Mouse (Mus musculus) forebrain, embryonic 15.5 days (tissue): ENCODE measurements at regions not wholly inside any gene's neighbourhood (a gene's known extent, or its start where the extent isn't known, plus 50 kb on each side); places are given as distances from the start of the nearest gene placed in this dataset.
A peak's percentile ranks its signal among the peaks of the same experiment; 100 is the strongest.

Experiments used
- ATAC-seq: fragments of 200-750 bp; cut with Nextera tagmentation; replicated peaks from 2 replicates; pipeline ENCODE4 v1.8.0; 2017; ENCODE audit warnings: mild to moderate bottlenecking, moderate TSS enrichment, moderate library complexity
- H3K27ac ChIP-seq: fragments of 300-500 bp; sonication (generic); replicated peaks from 2 replicates; pipeline ENCODE4 v1.5.1; 2015; ENCODE audit warnings: mild to moderate bottlenecking, inconsistent platforms
- H3K27me3 ChIP-seq: fragments of 300-500 bp; sonication (generic); 2 replicates; pipeline ENCODE4 v1.6.1; 2015; ENCODE audit warnings: inconsistent platforms
- H3K36me3 ChIP-seq: fragments of 300-500 bp; sonication (generic); 2 replicates; pipeline ENCODE4 v1.6.1; 2015; ENCODE audit warnings: mild to moderate bottlenecking, inconsistent platforms
- H3K4me1 ChIP-seq: fragments of 300-500 bp; sonication (generic); 2 replicates; pipeline ENCODE4 v1.6.1; 2015; ENCODE audit warnings: inconsistent platforms
- H3K4me2 ChIP-seq: fragments of 300-500 bp; sonication (generic); replicated peaks from 2 replicates; pipeline ENCODE4 v1.6.1; 2015; ENCODE audit warnings: mild to moderate bottlenecking, inconsistent platforms
- H3K4me3 ChIP-seq: fragments of 300-500 bp; sonication (generic); 2 replicates; pipeline ENCODE4 v1.5.1; 2015; ENCODE audit warnings: mild to moderate bottlenecking, inconsistent platforms
- H3K9ac ChIP-seq: fragments of 300-500 bp; sonication (generic); replicated peaks from 2 replicates; pipeline ENCODE4 v1.6.1; 2015; ENCODE audit warnings: mild to moderate bottlenecking, inconsistent platforms
- H3K9me3 ChIP-seq: fragments of 300-500 bp; sonication (generic); 2 replicates; pipeline ENCODE4 v1.6.1; 2016; ENCODE audit warnings: inconsistent platforms
- WGBS: fragments of 180-500 bp; shearing (Covaris S2); methylation state at CpG from one replicate; pipeline ENCODE4 v1.1.7; 2015; ENCODE audit warnings: mixed read lengths; 5-methylcytosine and 5-hydroxymethylcytosine counted together

GRCm38 (mm10) chr11:7289242-7289938, 75.7 kb upstream of the Igfbp3 start:
- WGBS, result 70% methylated on average over 8 of the region's 8 CpGs
- Histone ChIP-seq H3K36me3 (no peaks in the 10 kb centered on the region), H3K4me3 (no peak overlapping the region), H3K9ac (no peak overlapping the region), H3K4me1 (no peaks in the 10 kb centered on the region; the same call in 1 of the 2 replicates), H3K9me3 (no peaks in the 10 kb centered on the region), H3K27me3 (no peaks in the 10 kb centered on the region), H3K4me2 (no peak overlapping the region), H3K27ac (peak overlapping the region; percentile 60)
- peak; percentile 93 for ATAC-seq

DNA sequence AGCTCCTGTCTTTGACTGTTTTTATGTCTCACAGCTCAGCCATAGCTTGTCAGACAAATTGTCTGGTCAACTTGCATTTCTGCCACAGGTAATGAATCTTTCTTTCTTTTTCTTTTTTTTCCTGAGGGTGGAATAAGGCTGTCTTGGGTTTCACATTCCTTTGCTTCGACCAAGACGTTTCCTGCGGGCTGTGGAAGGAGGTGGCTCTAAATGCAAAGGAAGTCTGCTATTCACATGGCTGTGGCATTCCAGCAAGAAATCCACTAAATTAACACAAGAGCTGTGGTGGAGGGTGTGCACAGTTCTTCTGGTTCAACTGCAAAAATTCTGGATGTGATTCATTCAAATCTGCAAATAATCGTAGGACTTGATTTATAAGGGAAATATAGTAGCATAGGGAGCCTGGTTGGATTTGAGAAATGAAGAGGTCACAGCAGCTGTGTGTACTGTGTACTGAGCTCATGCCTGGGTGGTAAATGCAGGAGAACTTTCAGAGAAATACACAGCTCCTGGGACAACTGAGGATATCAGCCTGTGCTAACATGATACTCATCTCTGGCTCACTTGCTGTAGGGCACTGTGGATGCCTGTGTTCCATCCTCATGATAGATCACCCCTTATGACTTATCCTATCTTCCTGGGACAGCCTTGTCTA, 71.2 kb upstream of the Igfbp3 start:
- H3K4me2 ChIP-seq, result no peak overlapping the region
- H3K4me3 ChIP-seq, result no peak overlapping the region
- H3K36me3 ChIP-seq, result no peaks in the 10 kb centered on the region
- no peaks in the 10 kb centered on the region for H3K9me3 ChIP-seq
- no peaks in the 10 kb centered on the region; the same call in 1 of the 2 replicates for H3K4me1 ChIP-seq
- H3K27me3 ChIP-seq, result no peaks in the 10 kb centered on the region
- H3K27ac ChIP-seq, result no peak overlapping the region
- H3K9ac ChIP-seq, result no peak overlapping the region
- ATAC-seq, result no peak
- 67% methylated on average over 4 of the region's 4 CpGs for WGBS

GRCm38 (mm10) chr11:7282981-7283380, 69.3 kb upstream of the Igfbp3 start:
- H3K9ac ChIP-seq, result no peak overlapping the region

DNA sequence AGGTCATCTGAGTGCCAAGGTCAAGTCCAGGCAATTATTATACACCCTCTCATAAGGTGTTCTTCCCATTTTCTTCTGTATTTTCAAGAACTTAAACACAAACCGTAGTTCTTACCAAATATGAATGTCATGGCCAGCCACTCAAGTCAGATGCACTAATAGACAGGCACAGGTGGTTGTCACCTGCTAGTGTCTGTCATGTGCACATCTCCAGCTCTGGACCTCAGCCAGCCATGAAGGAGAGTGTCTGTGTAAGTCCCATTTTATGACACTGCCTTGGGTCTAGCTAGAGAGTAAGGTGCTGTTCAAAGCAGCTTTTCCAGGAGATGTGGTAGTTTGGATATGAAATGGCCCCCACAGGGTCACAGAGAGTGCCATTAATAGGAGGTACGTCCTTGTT, 68.5 kb upstream of the Igfbp3 start:
- no peak overlapping the region for H3K27ac ChIP-seq
- H3K36me3 ChIP-seq, result no peaks in the 10 kb centered on the region
- ATAC-seq, result no peak
- H3K4me3 ChIP-seq, result no peak overlapping the region
- WGBS, result 87% methylated on average over 2 of the region's 2 CpGs
- no peaks in the 10 kb centered on the region for H3K9me3 ChIP-seq
- H3K4me1 ChIP-seq, result no peaks in the 10 kb centered on the region
- H3K4me2 ChIP-seq, result no peak overlapping the region
- no peak overlapping the region for H3K9ac ChIP-seq
- H3K27me3 ChIP-seq, result no peaks in the 10 kb centered on the region

More at GRCm38 (mm10) chr11:7282981-7283380, 69.3 kb upstream of the Igfbp3 start:
- H3K4me1 ChIP-seq, result no peaks in the 10 kb centered on the region
- no peaks in the 10 kb centered on the region for H3K9me3 ChIP-seq
- H3K27ac ChIP-seq, result no peak overlapping the region
- 93% methylated on average over 3 of the region's 3 CpGs for WGBS
- ATAC-seq, result no peak
- no peaks in the 10 kb centered on the region for H3K36me3 ChIP-seq
- no peak overlapping the region for H3K4me2 ChIP-seq
- no peak overlapping the region for H3K4me3 ChIP-seq
- H3K27me3 ChIP-seq, result no peaks in the 10 kb centered on the region

DNA sequence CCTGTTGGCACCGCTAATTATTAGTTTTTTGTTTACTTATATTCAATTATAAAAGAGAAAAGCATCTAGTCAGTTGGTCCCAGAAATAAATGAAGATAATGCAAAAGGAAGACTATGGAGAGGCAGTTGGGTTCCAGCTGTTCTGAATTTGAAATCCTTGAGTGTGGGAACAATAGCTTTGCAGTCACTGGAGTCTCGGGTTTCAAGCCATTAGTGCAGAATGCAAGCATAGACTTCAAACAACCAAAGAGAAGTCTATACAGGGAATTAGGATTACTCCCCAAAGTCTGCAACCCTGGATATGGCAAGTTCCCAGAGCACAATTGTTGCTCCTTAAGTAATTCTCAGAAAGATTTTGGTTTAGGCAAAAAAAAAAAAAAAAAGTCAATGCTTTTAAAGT, 67.9 kb upstream of the Igfbp3 start:
- Histone ChIP-seq H3K36me3 (no peaks in the 10 kb centered on the region), H3K9me3 (no peaks in the 10 kb centered on the region), H3K9ac (no peak overlapping the region), H3K27me3 (no peaks in the 10 kb centered on the region), H3K4me1 (no peaks in the 10 kb centered on the region), H3K27ac (no peak overlapping the region), H3K4me2 (no peak overlapping the region), H3K4me3 (no peak overlapping the region)
- WGBS, result 6% methylated on average over 2 of the region's 2 CpGs
- ATAC-seq, result no peak

- Histone ChIP-seq H3K4me1 (no peaks in the 10 kb centered on the region), H3K9ac (no peak overlapping the region), H3K4me3 (no peak overlapping the region), H3K36me3 (no peaks in the 10 kb centered on the region), H3K27ac (no peak overlapping the region), H3K9me3 (no peaks in the 10 kb centered on the region), H3K4me2 (no peak overlapping the region), H3K27me3 (no peaks in the 10 kb centered on the region)
- no peak for ATAC-seq
- 66% methylated on average over 2 of the region's 2 CpGs for WGBS
Observed at GRCm38 (mm10) chr11:7279891-7280290, 66.2 kb upstream of the Igfbp3 start.

- no peaks in the 10 kb centered on the region for H3K9me3 ChIP-seq
- H3K27ac ChIP-seq, result no peak overlapping the region
- H3K9ac ChIP-seq, result no peak overlapping the region
- H3K4me3 ChIP-seq, result no peak overlapping the region
- no peaks in the 10 kb centered on the region for H3K4me1 ChIP-seq
- no peaks in the 10 kb centered on the region for H3K27me3 ChIP-seq
- ATAC-seq, result no peak
- WGBS, result 55% methylated on average over 3 of the region's 3 CpGs
- H3K4me2 ChIP-seq, result no peak overlapping the region
- H3K36me3 ChIP-seq, result no peaks in the 10 kb centered on the region
Observed at GRCm38 (mm10) chr11:7272543-7272942, 58.8 kb upstream of the Igfbp3 start.

- no peaks in the 10 kb centered on the region for H3K4me1 ChIP-seq
- H3K4me3 ChIP-seq, result no peak overlapping the region
- no peaks in the 10 kb centered on the region for H3K9me3 ChIP-seq
- no peak overlapping the region for H3K27ac ChIP-seq
- H3K27me3 ChIP-seq, result no peaks in the 10 kb centered on the region
- no peak for ATAC-seq
- WGBS, result 93% methylated on average over 1 of the region's 1 CpGs
- H3K36me3 ChIP-seq, result no peaks in the 10 kb centered on the region
- H3K9ac ChIP-seq, result no peak overlapping the region
- H3K4me2 ChIP-seq, result no peak overlapping the region
Observed at GRCm38 (mm10) chr11:7270916-7271315, 57.2 kb upstream of the Igfbp3 start.

DNA sequence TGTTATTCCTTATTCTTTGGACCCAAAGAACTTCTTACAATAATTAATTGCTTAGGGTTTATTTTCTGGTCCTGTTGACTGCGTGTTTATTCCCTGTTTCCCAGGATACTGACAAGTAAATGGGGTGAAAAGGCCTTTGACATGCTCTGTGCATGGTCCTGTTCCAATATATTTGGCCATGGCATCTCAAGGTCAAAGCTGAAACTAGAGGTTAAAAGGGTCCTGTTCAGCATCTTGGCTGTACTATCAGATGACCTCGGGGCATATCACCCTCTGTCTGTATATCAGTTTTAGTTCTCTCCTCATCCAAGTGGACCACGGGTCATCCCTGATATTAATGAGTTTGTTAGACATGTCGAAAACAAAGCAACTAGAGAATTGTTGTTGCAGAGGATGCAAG, 50.2 kb upstream of the Igfbp3 start:
- Histone ChIP-seq H3K36me3 (no peaks in the 10 kb centered on the region), H3K4me1 (no peaks in the 10 kb centered on the region), H3K4me3 (no peak overlapping the region), H3K4me2 (no peak overlapping the region), H3K27ac (no peak overlapping the region), H3K27me3 (no peaks in the 10 kb centered on the region), H3K9me3 (no peaks in the 10 kb centered on the region), H3K9ac (no peak overlapping the region)
- ATAC-seq, result no peak
- 91% methylated on average over 4 of the region's 4 CpGs for WGBS
